Mouse (Mus musculus): ENCODE data around the gene Fbxo41.

GRCm38 (mm10) chr6:85502911-85503250 is at the start of gene Fbxo41:
- TF ChIP-seq CTCF (IDR thresholded peaks at IDR 0.05; ENCODE audit: low read depth) = no peak
- no peak for TF ChIP-seq EP300 (IDR thresholded peaks at IDR 0.05; ENCODE audit: low read depth)
